Mouse (Mus musculus) C2C12 (cell line): Measurements from ENCODE around the gene Jmy. TPM values are rescaled to one million over a fixed set of nuclear protein-coding genes. Genes with fewer than 3 reads are reported as not detected.

Experiments
- H3K27me3 ChIP-seq: one replicate; pipeline ENCODE4 v1.6.1; 2011; ENCODE audit not compliant: control insufficient read depth, insufficient read depth, insufficient read length
- H3K36me3 ChIP-seq: one replicate; pipeline ENCODE4 v1.6.1; 2011; ENCODE audit not compliant: control insufficient read depth, insufficient read depth
- H3K4me3 ChIP-seq: one replicate; pipeline ENCODE4 v1.5.1; 2011; ENCODE audit warnings: mild to moderate bottlenecking, control low read depth; ENCODE audit not compliant: poor library complexity, insufficient read depth, severe bottlenecking
- H3K79me2 ChIP-seq: one replicate; pipeline ENCODE4 v1.6.1; 2011; ENCODE audit not compliant: control insufficient read depth, insufficient read depth
- H3K79me3 ChIP-seq: one replicate; pipeline ENCODE4 v1.6.1; 2011; ENCODE audit warnings: low read depth, control low read depth
- H3ac ChIP-seq: one replicate; pipeline ENCODE3; 2011; ENCODE audit warnings: low read depth; ENCODE audit not compliant: control insufficient read depth, insufficient read length
- CEBPB ChIP-seq: IDR thresholded peaks from one replicate; pipeline ENCODE4 v1.6.1; 2011; ENCODE audit warnings: low read depth, mild to moderate bottlenecking, control low read depth, moderate library complexity
- CTCF ChIP-seq: IDR thresholded peaks from one replicate; pipeline ENCODE4 v1.5.1; 2011; ENCODE audit not compliant: control insufficient read depth, insufficient read depth, insufficient read length
- FOSL1 ChIP-seq: IDR thresholded peaks from one replicate; pipeline ENCODE4 v1.8.0; 2011; ENCODE audit warnings: mild to moderate bottlenecking, low read length; ENCODE audit not compliant: poor library complexity, insufficient read depth, severe bottlenecking
- MAX ChIP-seq: IDR thresholded peaks from one replicate; pipeline ENCODE4 v1.6.1; 2011; ENCODE audit warnings: mild to moderate bottlenecking, control low read depth
- MYOD1 ChIP-seq: IDR thresholded peaks from one replicate; pipeline ENCODE4 v1.6.1; 2011; ENCODE audit warnings: low read depth; ENCODE audit not compliant: control insufficient read depth, insufficient read length
- MYOG ChIP-seq: IDR thresholded peaks from one replicate; pipeline ENCODE4 v1.6.1; 2011; ENCODE audit not compliant: control insufficient read depth, insufficient read length; ENCODE audit errors: extremely low read depth
- USF1 ChIP-seq: IDR thresholded peaks from one replicate; pipeline ENCODE4 v1.6.1; 2011; ENCODE audit warnings: low read depth, mild to moderate bottlenecking, control low read depth, moderate library complexity
- polyA plus RNA-seq: library from polyadenylated mRNA; unstranded; fragments of >200 nt; fragmentation: generic; extraction: Trizol; gene quantifications from one replicate; pipeline ENCODE4 v1.2.1, GENCODE M21; 2012; ENCODE audit warnings: missing spikeins

Jmy gene
- polyA plus RNA-seq, 1 experiment = 3.2 TPM

GRCm38 (mm10) chr13:93499973-93500633, 495 bp upstream of the Jmy start:
- Histone ChIP-seq H3K79me3 (peaks cover 5% of the 10 kb centered on the region), H3K4me3 (peak overlapping the region; percentile 69), H3ac (peak overlapping the region; percentile 69), H3K27me3 (no peaks in the 10 kb centered on the region), H3K36me3 (no peaks in the 10 kb centered on the region), H3K79me2 (peaks cover 39% of the 10 kb centered on the region)
- no peak for TF ChIP-seq USF1
- TF ChIP-seq CEBPB = no peak
- TF ChIP-seq MYOG = no peak
- TF ChIP-seq CTCF = no peak
- TF ChIP-seq FOSL1 = no peak
- no peak for TF ChIP-seq MAX
- no peak for TF ChIP-seq MYOD1

- Histone ChIP-seq H3K4me3 (peak overlapping the region; percentile 69), H3ac (peak overlapping the region; percentile 88), H3K79me3 (peaks cover 7% of the 10 kb centered on the region), H3K79me2 (peaks cover 55% of the 10 kb centered on the region), H3K27me3 (no peaks in the 10 kb centered on the region), H3K36me3 (no peaks in the 10 kb centered on the region)
- TF ChIP-seq CTCF = no peak
Observed at GRCm38 (mm10) chr13:93498211-93499166, 1.1 kb downstream of the Jmy start.

GRCm38 (mm10) chr13:93496977-93497376, 2.6 kb downstream of the Jmy start:
- H3K27me3 ChIP-seq = no peaks in the 10 kb centered on the region
- no peak overlapping the region for H3ac ChIP-seq
- H3K79me3 ChIP-seq = peaks cover 12% of the 10 kb centered on the region
- no peak for TF ChIP-seq MYOG
- no peak for TF ChIP-seq FOSL1
- TF ChIP-seq CTCF = no peak
- no peak for TF ChIP-seq USF1
- TF ChIP-seq MYOD1 = no peak
- TF ChIP-seq CEBPB = no peak
- no peak for TF ChIP-seq MAX
- H3K4me3 ChIP-seq = no peak overlapping the region
- H3K36me3 ChIP-seq = no peaks in the 10 kb centered on the region
- peaks cover 58% of the 10 kb centered on the region for H3K79me2 ChIP-seq

DNA sequence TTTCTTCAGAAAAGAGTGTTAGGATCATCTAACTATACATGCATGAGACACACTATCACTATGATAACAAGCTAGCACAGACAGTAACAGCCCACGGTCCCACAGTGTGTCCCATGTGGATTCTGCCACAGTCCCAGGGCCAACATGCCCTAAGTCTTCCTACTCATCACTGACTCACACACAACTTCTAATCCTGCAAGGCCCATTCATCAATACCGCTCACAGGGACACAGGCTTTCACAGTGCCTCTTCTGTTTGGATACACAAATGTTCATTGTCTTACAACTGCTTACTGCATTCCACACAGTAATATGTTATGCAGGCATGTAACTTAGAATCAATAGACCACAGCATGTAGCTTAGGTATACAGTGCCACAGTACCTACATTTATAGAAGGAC, 11.1 kb downstream of the Jmy start:
- TF ChIP-seq CTCF = no peak
- TF ChIP-seq CEBPB = no peak
- TF ChIP-seq MYOG = no peak
- TF ChIP-seq MAX = no peak
- TF ChIP-seq FOSL1 = no peak

GRCm38 (mm10) chr13:93487734-93488133, 11.9 kb downstream of the Jmy start:
- H3K79me3 ChIP-seq = peaks cover 10% of the 10 kb centered on the region
- H3K79me2 ChIP-seq = peaks cover 19% of the 10 kb centered on the region
- H3ac ChIP-seq = no peak overlapping the region
- TF ChIP-seq MYOD1 (no peak), MAX (no peak), USF1 (no peak), CEBPB (no peak), FOSL1 (no peak), CTCF (no peak), MYOG (no peak)
- H3K36me3 ChIP-seq = no peaks in the 10 kb centered on the region
- H3K27me3 ChIP-seq = no peaks in the 10 kb centered on the region
- no peak overlapping the region for H3K4me3 ChIP-seq

More for the DNA sequence above, 11.1 kb downstream of the Jmy start:
- H3K79me2 ChIP-seq = peaks cover 21% of the 10 kb centered on the region
- no peak overlapping the region for H3K4me3 ChIP-seq
- H3K36me3 ChIP-seq = no peaks in the 10 kb centered on the region
- peak overlapping the region; percentile 23 for H3ac ChIP-seq
- H3K27me3 ChIP-seq = no peaks in the 10 kb centered on the region
- peaks cover 10% of the 10 kb centered on the region for H3K79me3 ChIP-seq

GRCm38 (mm10) chr13:93484276-93484675, 15.3 kb downstream of the Jmy start:
- TF ChIP-seq FOSL1 (no peak), MYOG (no peak), CTCF (no peak)
- no peak overlapping the region for H3ac ChIP-seq
- no peak overlapping the region for H3K4me3 ChIP-seq
- peaks cover 12% of the 10 kb centered on the region for H3K79me2 ChIP-seq
- H3K36me3 ChIP-seq = no peaks in the 10 kb centered on the region
- H3K27me3 ChIP-seq = no peaks in the 10 kb centered on the region
- H3K79me3 ChIP-seq = peaks cover 12% of the 10 kb centered on the region
